Mouse (Mus musculus) erythroblast, embryonic 14.5 days (primary cell): ENCODE data around the gene Ddx60.

Experiments
- GATA1 ChIP-seq: IDR thresholded peaks from 2 replicates; pipeline ENCODE4 v1.6.1; 2012; ENCODE audit warnings: low read length, inconsistent platforms, mixed read lengths
- TAL1 ChIP-seq: IDR thresholded peaks from 3 replicates; pipeline ENCODE4 v1.6.1; 2012; ENCODE audit warnings: low read length, inconsistent platforms, mixed read lengths

DNA sequence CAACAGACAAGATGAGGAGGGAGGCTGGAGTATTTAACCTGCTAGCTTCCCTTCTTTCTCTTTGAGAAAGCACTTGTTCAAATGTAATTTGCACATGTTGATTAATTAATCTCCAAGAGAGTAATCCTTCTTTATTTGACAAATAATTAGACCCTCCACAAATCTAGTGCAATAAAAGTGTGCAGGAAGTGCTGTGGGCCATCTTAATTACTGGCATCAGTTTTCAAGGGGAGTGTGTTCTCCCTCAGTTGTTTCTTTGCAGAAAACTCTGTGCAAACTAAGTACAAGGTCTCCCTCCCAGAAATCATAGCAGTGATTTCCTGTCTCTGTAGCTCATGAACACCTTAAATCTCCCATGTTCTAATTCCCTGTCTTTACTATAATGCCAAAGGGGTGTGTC, 140.4 kb downstream of the Ddx60 start:
- TF ChIP-seq GATA1 = no peak
- TF ChIP-seq TAL1 = no peak
